Mouse (Mus musculus) hematopoietic stem cell, adult 5-6 weeks (primary cell): Measurements from ENCODE around the gene Slirp. TPM values are rescaled to one million over a fixed set of nuclear protein-coding genes. Genes with fewer than 3 reads are reported as not detected.
"Not testable (repeated sequence)": the region's sequence is repeated elsewhere in the genome, so short reads cannot be mapped to it uniquely, and the experiment has no call there.

Experiments
- ATAC-seq, 2 experiments: fragments of 125-278 bp in 1 of 2; replicated peaks in 1 of 2; 2 replicates each; pipeline ENCODE4 v1.8.0; 2016 to 2017; ENCODE audit warnings: inconsistent platforms in 2 of 2, mild to moderate bottlenecking in 2 of 2, moderate number of reproducible peaks in 2 of 2, low read depth in 1 of 2, moderate TSS enrichment in 1 of 2; ENCODE audit not compliant: low FRiP score in 2 of 2, poor library complexity in 2 of 2, severe bottlenecking in 2 of 2, insufficient read depth in 1 of 2, low TSS enrichment in 1 of 2
- total RNA-seq: library from RNA; stranded (forward); fragments of 172-1452, 232-1000 nt; gene quantifications from 2 replicates; pipeline ENCODE4 v1.2.3, GENCODE M21; 2017

Gene Slirp
- total RNA-seq, 1 experiment from 2014 or later, result 16.2 TPM

DNA sequence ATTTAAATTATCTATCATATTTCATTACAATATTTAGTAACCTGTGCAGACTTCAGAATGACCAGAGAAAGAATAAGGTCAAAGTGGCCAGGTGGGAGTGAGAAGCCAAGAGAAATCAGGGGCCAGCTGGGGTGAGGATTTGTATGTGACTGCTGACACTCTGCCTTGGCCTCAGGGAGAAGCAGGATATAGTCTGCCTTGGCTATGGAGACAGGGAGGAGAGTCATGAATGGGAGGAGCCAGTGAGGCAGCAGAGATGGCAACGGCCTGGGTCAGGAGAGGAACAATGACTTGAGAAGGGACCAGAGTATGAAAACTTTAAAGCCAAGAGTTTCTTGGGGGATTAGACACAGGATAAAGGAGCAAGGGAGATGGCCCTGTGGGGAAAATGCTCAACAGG, 20.0 kb upstream of the Slirp start:
- no peak for ATAC-seq

GRCm38 (mm10) chr12:87424516-87424915, 19.2 kb upstream of the Slirp start:
- ATAC-seq, result no peak

- ATAC-seq, result no peak
These were observed 17.2 kb upstream of the Slirp start for GRCm38 (mm10) chr12:87426354-87427031.

GRCm38 (mm10) chr12:87428295-87428694, 15.4 kb upstream of the Slirp start:
- no peak for ATAC-seq

- no peak for ATAC-seq
These were observed 14.8 kb upstream of the Slirp start for GRCm38 (mm10) chr12:87428885-87429284.

DNA sequence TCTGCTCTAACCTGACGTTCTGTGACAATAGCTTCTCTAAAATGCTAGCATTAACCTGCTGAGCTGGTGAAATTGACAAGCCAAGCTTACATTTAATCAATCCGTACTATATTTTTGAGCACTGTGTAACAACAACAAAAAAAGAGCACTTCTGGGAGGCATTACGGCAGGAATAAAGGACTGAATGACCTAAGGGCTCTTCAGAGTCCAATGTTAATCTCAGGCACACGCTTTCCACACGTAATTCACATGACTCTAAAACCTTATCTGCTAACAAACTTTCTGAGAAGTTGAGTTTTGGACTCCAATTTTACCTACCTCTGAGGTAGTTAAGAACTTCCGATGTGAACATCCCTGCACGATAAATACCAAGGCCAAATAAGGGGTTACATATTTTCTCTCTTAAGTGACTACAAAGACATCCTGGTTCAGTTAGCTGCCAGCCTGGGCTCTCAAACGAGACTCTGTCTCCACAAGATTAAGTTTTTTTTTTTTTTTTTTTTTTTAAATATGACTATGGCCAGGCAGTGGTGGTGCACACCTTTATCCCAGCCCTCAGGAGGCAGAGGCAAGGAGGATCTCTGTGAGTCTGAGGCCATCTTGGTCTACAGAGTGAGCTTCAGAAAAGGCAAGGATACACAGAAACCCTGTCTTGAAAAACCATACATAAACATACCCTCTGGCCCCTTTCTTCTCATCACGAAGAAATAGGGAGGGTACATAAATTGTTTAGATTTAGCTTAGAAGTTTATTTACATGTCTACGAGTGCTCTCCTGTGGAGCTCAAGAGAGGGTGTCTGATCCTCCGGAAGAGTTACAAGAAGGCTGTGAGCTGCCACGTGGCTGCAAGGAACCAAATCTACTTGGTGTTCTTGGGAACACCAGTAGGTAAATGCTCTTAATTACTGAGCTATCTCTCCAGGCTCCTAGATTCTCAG, 1.2 kb upstream of the Slirp start:
- ATAC-seq, result no peak

- peak; percentile 38 to 61; a peak in 3 of 4 replicates for ATAC-seq
These were observed 489 bp upstream of the Slirp start for GRCm38 (mm10) chr12:87443115-87443699.

GRCm38 (mm10) chr12:87444211-87444610, 515 bp downstream of the Slirp start:
- no peak for ATAC-seq

DNA sequence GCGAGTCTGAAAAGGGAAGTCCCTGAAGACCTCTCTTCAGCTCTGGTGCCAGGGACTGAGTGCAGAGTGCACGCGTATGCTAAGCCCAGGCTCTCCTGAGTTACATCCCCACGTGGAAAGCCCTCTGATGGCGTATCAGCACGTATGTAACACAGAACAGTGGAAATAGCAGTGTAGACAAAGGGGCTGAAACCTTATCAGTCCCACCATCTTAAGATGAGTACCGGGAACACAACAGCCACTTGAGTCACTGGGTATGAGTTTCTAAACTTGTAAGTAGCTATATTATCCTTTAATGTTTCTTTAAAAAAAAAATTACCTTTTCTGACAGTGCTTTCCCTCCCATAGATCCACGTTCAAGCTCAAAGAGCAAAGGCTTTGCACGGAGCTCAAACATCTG, 5.8 kb downstream of the Slirp start:
- no peak for ATAC-seq

DNA sequence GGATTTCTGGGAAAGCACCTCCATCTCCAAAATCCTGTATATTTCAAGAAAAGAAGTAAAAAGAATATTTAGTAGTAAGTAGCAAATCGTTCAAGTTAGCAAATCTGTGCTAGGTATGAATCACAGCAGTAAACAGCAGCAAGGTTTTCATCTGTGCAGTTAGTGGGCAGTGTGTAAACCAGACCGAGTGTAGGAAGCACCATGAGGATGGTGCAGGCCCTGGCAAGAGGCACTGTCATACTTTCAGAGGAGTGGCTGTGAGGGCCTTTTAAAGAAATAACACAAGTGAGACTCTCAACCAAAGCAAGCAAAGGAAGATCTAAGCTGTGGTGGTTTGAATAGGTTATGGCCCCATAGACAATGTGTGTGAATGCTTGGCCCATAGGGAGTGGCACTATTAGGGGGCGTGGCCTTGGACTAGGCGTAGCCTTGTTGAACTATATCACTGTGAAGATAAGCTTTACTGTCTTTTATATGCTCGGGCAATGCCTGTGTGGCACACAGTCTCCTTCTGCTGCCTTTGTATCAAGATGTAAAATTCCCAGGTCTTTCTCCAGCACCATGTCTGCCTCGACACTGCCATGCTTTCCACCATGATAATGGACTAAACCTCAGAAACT, 21.1 kb downstream of the Slirp start:
- ATAC-seq, result no peak; a peak in 1 of 4 replicates

GRCm38 (mm10) chr12:87470263-87471136, 26.8 kb downstream of the Slirp start:
- no peak for ATAC-seq

- ATAC-seq, result no peak
These were observed 27.8 kb downstream of the Slirp start for GRCm38 (mm10) chr12:87471421-87471963.

- peak; percentile 96 to 99 for ATAC-seq
These were observed 28.5 kb downstream of the Slirp start, which contains the start of gene Snw1 for GRCm38 (mm10) chr12:87471964-87472786. TSS of gene Snw1 (minus strand) at chr12:87472274.

DNA sequence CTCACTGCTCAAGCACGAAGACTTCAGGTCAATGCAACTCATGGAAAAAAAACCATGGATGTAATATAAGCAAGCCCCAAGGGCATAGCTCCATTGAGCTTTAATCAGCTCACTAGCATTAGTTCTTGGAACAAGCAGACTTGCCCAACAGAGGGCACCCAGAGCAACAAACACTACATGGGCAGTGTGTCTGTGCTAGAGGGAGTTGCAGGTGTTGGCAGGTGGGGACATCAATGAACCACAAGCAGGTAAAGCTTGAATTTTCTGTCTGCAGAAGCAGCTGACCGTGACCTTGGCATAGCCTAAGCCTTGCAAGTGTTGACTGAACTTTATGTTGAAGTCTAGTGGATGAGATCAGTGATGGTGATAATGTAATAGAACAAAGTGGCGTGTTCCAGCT, 31.1 kb downstream of the Slirp start:
- ATAC-seq, result no peak

- not testable (repeated sequence) for ATAC-seq
These were observed 38.8 kb downstream of the Slirp start for GRCm38 (mm10) chr12:87482482-87482881.

GRCm38 (mm10) chr12:87488683-87489082, 45.0 kb downstream of the Slirp start:
- not testable (repeated sequence) for ATAC-seq
